Mouse (Mus musculus): Measurements from ENCODE around the gene Fam186a.
A peak's percentile ranks its signal among the peaks of the same experiment; 100 is the strongest.

Gene Fam186a

GRCm38 (mm10) chr15:99872543-99872942, 94.3 kb downstream of the Fam186a start:
- peak; percentile 91 for DNase-seq (ENCODE audit: low read depth, low spot score)
